Mouse (Mus musculus) CH12.LX (cell line): ENCODE measurements at regions not wholly inside any gene's neighbourhood (a gene's known extent, or its start where the extent isn't known, plus 50 kb on each side); places are given as distances from the start of the nearest gene placed in this dataset.

Experiments used
- DNase-seq: peaks from one replicate; pipeline ENCODE4 v3.0.0-alpha.2; 2013; ENCODE audit errors: extremely low read depth
- H3K27ac ChIP-seq: 2 replicates; pipeline ENCODE4 v1.5.1; 2012; ENCODE audit warnings: low read depth, mild to moderate bottlenecking, control low read depth, moderate library complexity; ENCODE audit not compliant: insufficient read depth
- H3K27me3 ChIP-seq: replicated peaks from 2 replicates; pipeline ENCODE3; 2012; ENCODE audit warnings: inconsistent platforms
- H3K36me3 ChIP-seq, 2 experiments: replicated peaks in 1 of 2; 2 replicates each; pipeline versions ENCODE3 to v1.6.1; 2012; ENCODE audit warnings: inconsistent platforms in 1 of 2, low read length in 1 of 2, mild to moderate bottlenecking in 1 of 2, mixed read lengths in 1 of 2, moderate library complexity in 1 of 2; ENCODE audit not compliant: control insufficient read depth in 1 of 2, insufficient read depth in 1 of 2
- H3K4me1 ChIP-seq, 2 experiments: 2 replicates each; pipeline ENCODE4 v1.6.1; 2012; ENCODE audit warnings: inconsistent platforms in 1 of 2, moderate library complexity in 1 of 2; ENCODE audit not compliant: insufficient read depth in 2 of 2, control insufficient read depth in 1 of 2
- H3K4me2 ChIP-seq: 2 replicates; pipeline ENCODE4 v1.6.1; 2012; ENCODE audit warnings: low read depth, mild to moderate bottlenecking, control low read depth; ENCODE audit not compliant: poor library complexity, insufficient read depth, severe bottlenecking
- H3K4me3 ChIP-seq, 3 experiments: fragments of 150-350 bp in 1 of 3; sonication (generic) in 1 of 3; replicated peaks in 1 of 3; 2 replicates each; pipeline versions ENCODE3 to v1.5.1; 2011 to 2012; ENCODE audit warnings: low read depth in 2 of 3, low read length in 2 of 3, mild to moderate bottlenecking in 2 of 3, moderate library complexity in 2 of 3, control low read depth in 1 of 3, improper control_type of control experiment in 1 of 3, inconsistent platforms in 1 of 3, mixed read lengths in 1 of 3; ENCODE audit not compliant: poor library complexity in 1 of 3
- H3K79me2 ChIP-seq: replicated peaks from 2 replicates; pipeline ENCODE4 v1.6.1; 2012; ENCODE audit warnings: mild to moderate bottlenecking, moderate library complexity; ENCODE audit not compliant: control insufficient read depth, poor library complexity, insufficient read depth, severe bottlenecking; ENCODE audit errors: extremely low read depth
- H3K9ac ChIP-seq: 2 replicates; pipeline ENCODE4 v1.6.1; 2012; ENCODE audit warnings: low read depth, mild to moderate bottlenecking, control low read depth, moderate library complexity; ENCODE audit not compliant: insufficient read depth
- H3K9me3 ChIP-seq: replicated peaks from 2 replicates; pipeline ENCODE3; 2012; ENCODE audit warnings: low read length, inconsistent platforms, mixed read lengths
- BHLHE40 ChIP-seq: IDR thresholded peaks from 2 replicates; pipeline ENCODE4 v1.6.1; 2011; ENCODE audit warnings: mild to moderate bottlenecking, low read depth, low read length, improper control_type of control experiment
- E2F4 ChIP-seq: IDR thresholded peaks from 2 replicates; pipeline ENCODE4 v1.6.1; 2011; ENCODE audit warnings: low read depth, low read length, improper control_type of control experiment; ENCODE audit not compliant: insufficient replicate concordance
- IRF4 ChIP-seq: IDR thresholded peaks from 2 replicates; pipeline ENCODE4 v1.6.1; 2014; ENCODE audit warnings: low read depth, mild to moderate bottlenecking, inconsistent platforms, low read length, improper control_type of control experiment
- JUN ChIP-seq: IDR thresholded peaks from 2 replicates; pipeline ENCODE4 v1.6.1; 2011; ENCODE audit warnings: low read depth, mild to moderate bottlenecking, low read length, improper control_type of control experiment, moderate library complexity; ENCODE audit not compliant: insufficient read depth
- KAT2A ChIP-seq: IDR thresholded peaks from 2 replicates; pipeline ENCODE4 v1.6.1; 2012; ENCODE audit warnings: low read length, improper control_type of control experiment, inconsistent platforms; ENCODE audit not compliant: insufficient replicate concordance
- MAFK ChIP-seq: IDR thresholded peaks from 2 replicates; pipeline ENCODE4 v1.6.1; 2011; ENCODE audit warnings: low read length, improper control_type of control experiment; ENCODE audit not compliant: insufficient replicate concordance
- MAX ChIP-seq: IDR thresholded peaks from 2 replicates; pipeline ENCODE4 v1.6.1; 2011; ENCODE audit warnings: low read length, improper control_type of control experiment
- MAZ ChIP-seq: IDR thresholded peaks from 2 replicates; pipeline ENCODE4 v1.6.1; 2012; ENCODE audit warnings: low read depth, mild to moderate bottlenecking, inconsistent platforms, low read length, improper control_type of control experiment, moderate library complexity
- MEF2A ChIP-seq: IDR thresholded peaks from 2 replicates; pipeline ENCODE4 v1.6.1; 2014; ENCODE audit warnings: low read depth, mild to moderate bottlenecking, inconsistent platforms, low read length, improper control_type of control experiment, borderline replicate concordance
- MXI1 ChIP-seq: IDR thresholded peaks from 2 replicates; pipeline ENCODE4 v1.6.1; 2011; ENCODE audit warnings: mild to moderate bottlenecking, low read depth, low read length, improper control_type of control experiment
- PAX5 ChIP-seq: IDR thresholded peaks from 2 replicates; pipeline ENCODE4 v1.6.1; 2012; ENCODE audit warnings: low read length, inconsistent platforms, mixed read lengths
- POLR2A ChIP-seq: IDR thresholded peaks from 2 replicates; pipeline ENCODE4 v1.6.1; 2011; ENCODE audit warnings: low read depth, mild to moderate bottlenecking, improper control_type of control experiment, low read length
- POLR2AphosphoS2 ChIP-seq: IDR thresholded peaks from 2 replicates; pipeline ENCODE4 v1.6.1; 2011; ENCODE audit warnings: low read depth, low read length, improper control_type of control experiment
- RAD21 ChIP-seq: IDR thresholded peaks from 2 replicates; pipeline ENCODE4 v1.6.1; 2011; ENCODE audit warnings: low read depth, mild to moderate bottlenecking, low read length, improper control_type of control experiment, moderate library complexity
- RCOR1 ChIP-seq: conservative IDR thresholded peaks from 2 replicates; pipeline ENCODE4 v1.6.1; 2012; ENCODE audit warnings: low read depth, mild to moderate bottlenecking, inconsistent platforms, low read length, improper control_type of control experiment
- SIN3A ChIP-seq: IDR thresholded peaks from 2 replicates; pipeline ENCODE4 v1.6.1; 2012; ENCODE audit warnings: low read length, improper control_type of control experiment, inconsistent platforms
- SMC3 ChIP-seq: IDR thresholded peaks from 2 replicates; pipeline ENCODE4 v1.6.1; 2011; ENCODE audit warnings: low read depth, low read length, improper control_type of control experiment
- TBP ChIP-seq: conservative IDR thresholded peaks from 2 replicates; pipeline ENCODE4 v1.6.1; 2011; ENCODE audit warnings: low read depth, low read length, improper control_type of control experiment
- UBTF ChIP-seq: IDR thresholded peaks from 2 replicates; pipeline ENCODE4 v1.6.1; 2012; ENCODE audit warnings: low read depth, mild to moderate bottlenecking, inconsistent platforms, low read length, improper control_type of control experiment, moderate library complexity
- USF1 ChIP-seq: IDR thresholded peaks from 2 replicates; pipeline ENCODE4 v1.6.1; 2014; ENCODE audit warnings: low read depth, mild to moderate bottlenecking, inconsistent platforms, low read length, improper control_type of control experiment
- ZC3H11A ChIP-seq: IDR thresholded peaks from 2 replicates; pipeline ENCODE4 v1.6.1; 2012; ENCODE audit warnings: low read depth, mild to moderate bottlenecking, inconsistent platforms, low read length, improper control_type of control experiment
- ZKSCAN1 ChIP-seq: IDR thresholded peaks from 2 replicates; pipeline ENCODE4 v1.6.1; 2012; ENCODE audit warnings: low read depth, inconsistent platforms, low read length, improper control_type of control experiment, borderline replicate concordance
- dilution Hi-C: fragments of 300-500 bp; cut with MboI; formaldehyde crosslinking; loops from 2 replicates; pipeline ENCODE4 v1.14.3; 2020; ENCODE audit warnings: low sequenced_read_pairs; ENCODE audit not compliant: extremely low pct_unique_long_range_greater_than_20kb, extremely low pct_ligation_motif_present
- in situ Hi-C: fragments of 300-500 bp; cut with MboI; formaldehyde crosslinking; loops from 3 replicates; pipeline ENCODE4 v1.14.3; 2019; ENCODE audit warnings: low sequenced_read_pairs, low pct_ligation_motif_present, low pct_unique_long_range_greater_than_20kb, mixed read lengths

DNA sequence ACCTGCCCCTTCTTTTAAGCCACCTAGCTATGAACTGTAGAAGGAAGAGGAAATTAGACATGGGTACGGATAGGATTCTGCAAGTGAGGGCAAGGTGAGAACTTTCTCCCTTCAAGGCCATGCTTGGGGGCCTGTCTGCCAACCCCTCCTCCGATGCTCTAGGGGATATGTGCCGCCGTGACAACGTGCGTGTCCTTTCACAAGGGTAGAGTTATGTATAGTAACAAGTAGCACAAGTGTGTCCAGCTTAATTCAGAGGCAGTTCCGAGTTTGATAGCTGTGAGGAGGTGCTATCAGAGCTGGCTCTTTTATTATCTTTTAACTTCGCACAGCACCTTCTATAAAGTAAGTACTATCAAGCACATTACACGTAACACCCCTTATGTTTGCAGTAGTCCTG lies 281.0 kb upstream of the 4931429L15Rik start:
- no peaks in the 10 kb centered on the region for H3K36me3 ChIP-seq
- no peaks in the 10 kb centered on the region for H3K79me2 ChIP-seq
- no peak overlapping the region for H3K4me2 ChIP-seq
- TF ChIP-seq MXI1 (no peak), TBP (no peak), MAZ (no peak), UBTF (no peak), SMC3 (no peak), IRF4 (no peak), SIN3A (no peak), PAX5 (no peak)
- no peaks in the 10 kb centered on the region for H3K4me1 ChIP-seq
- in situ Hi-C loops = no loop called here
- peaks cover 6% of the 10 kb centered on the region for H3K9me3 ChIP-seq
- no peak overlapping the region for H3K4me3 ChIP-seq
- dilution Hi-C loops = no loop called here
- peaks cover 30% of the 10 kb centered on the region for H3K27me3 ChIP-seq
- H3K9ac ChIP-seq = no peak overlapping the region
- no peak overlapping the region for H3K27ac ChIP-seq
- DNase-seq = no peak

DNA sequence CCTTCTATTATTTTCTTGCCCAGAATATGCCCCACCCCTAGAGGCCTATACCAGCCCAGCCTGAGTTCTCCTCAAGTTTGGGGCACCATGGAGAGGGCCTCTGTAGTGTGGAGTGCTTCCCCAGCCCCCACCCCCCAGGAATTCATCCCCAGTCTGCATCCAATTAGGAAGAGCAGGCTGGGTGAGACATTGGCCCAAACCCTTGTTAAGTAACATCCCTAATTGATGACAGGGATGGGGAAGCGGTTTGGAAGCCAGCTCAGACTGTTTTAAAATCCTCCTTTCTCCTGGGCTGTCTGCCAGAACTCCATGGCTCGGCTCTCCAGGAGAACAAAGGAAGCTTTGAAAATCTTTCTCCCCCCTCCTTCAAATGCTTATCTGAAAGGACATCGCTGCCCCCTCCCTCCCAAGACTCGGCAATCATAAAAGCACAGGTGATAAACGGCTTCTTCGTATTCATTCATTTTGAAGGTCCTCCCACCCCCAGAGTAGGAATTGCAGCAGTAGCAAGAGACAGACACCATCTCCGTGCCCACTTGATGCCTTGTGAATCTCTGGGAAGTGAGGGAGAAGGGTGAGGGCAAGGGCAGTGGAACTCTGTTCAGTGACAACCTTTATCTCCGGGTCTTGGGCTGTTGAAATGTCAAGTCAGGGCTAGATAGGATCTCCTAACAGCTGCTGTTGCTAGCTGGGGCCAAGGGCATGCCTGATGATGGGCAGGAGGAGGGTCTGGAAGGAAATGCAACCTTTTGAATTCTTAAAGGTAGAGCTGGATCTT lies 280.3 kb upstream of the 4931429L15Rik start:
- Histone ChIP-seq H3K4me3 (no peak overlapping the region), H3K4me1 (no peaks in the 10 kb centered on the region), H3K36me3 (no peaks in the 10 kb centered on the region), H3K4me2 (no peak overlapping the region), H3K9ac (no peak overlapping the region), H3K27me3 (peaks cover 28% of the 10 kb centered on the region), H3K79me2 (no peaks in the 10 kb centered on the region), H3K27ac (no peak overlapping the region), H3K9me3 (peaks cover 6% of the 10 kb centered on the region)
- dilution Hi-C loops = no loop called here
- no peak for DNase-seq
- TF ChIP-seq USF1 (no peak), BHLHE40 (no peak), ZKSCAN1 (no peak), KAT2A (no peak), MAFK (no peak), ZC3H11A (no peak), POLR2AphosphoS2 (no peak), JUN (no peak), RAD21 (no peak), MAX (no peak), E2F4 (no peak), MEF2A (no peak), POLR2A (no peak), SMC3 (no peak), RCOR1 (no peak)
- in situ Hi-C loops = no loop called here
